ENCODE assay signal across 13 mouse cellular contexts in the genomic region with DNA sequence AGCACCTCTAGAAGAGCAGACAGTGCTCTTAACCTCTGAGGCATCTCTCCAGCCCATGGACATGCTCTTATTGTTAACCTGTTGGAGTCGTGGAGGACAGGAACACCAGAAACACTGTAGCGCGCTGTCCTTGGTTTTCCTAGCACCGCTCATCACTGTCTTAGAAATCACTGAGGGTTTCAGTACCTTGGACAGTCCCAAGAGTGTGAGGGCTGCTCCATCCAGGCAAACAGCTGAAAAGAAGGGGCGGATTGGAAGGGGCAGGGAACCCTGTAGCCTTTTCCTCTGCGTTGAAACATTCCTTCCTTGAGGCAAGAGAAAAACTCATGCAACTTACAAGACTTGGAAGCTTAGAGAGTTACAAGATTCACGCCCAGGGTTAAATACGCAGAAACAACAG.
DNase-seq lines count a peak whose midpoint lies in the region; ATAC-seq and TF ChIP-seq lines count a peak whose summit lies in the region.
"Had no signal": no experiment of that assay in that cellular context is flagged by ENCODE, and none has a peak within 500 bp of the region (broad histone marks: within the 10 kb centered on the region; RNA-seq: fewer than 3 reads in every experiment).

No protein-coding gene starts in this region.

- no peak for TF ChIP-seq CTCF in forebrain, postnatal 0 days (IDR thresholded peaks at IDR 0.05; ENCODE audit: low read depth)

- H3K4me1 ChIP-seq in forebrain, embryonic 14.5 days (ENCODE audit: control insufficient read depth, insufficient read depth, low read length), result no peaks in the 10 kb centered on the region; the same call in 1 of the 2 replicates
- no peaks in the 10 kb centered on the region for H3K4me1 ChIP-seq in forebrain, postnatal 0 days (ENCODE audit: insufficient read depth)

- ATAC-seq in forebrain, embryonic 14.5 days, result no peak
- ATAC-seq in forebrain, postnatal 0 days, result no peak

- no peak overlapping the region for H3K9ac ChIP-seq in forebrain, embryonic 14.5 days (ENCODE audit: low read length)
- H3K9ac ChIP-seq in forebrain, postnatal 0 days, result no peak overlapping the region
- H3K9ac ChIP-seq: hindbrain, embryonic 15.5 days; neural tube, embryonic 13.5 days had no signal

- no peaks in the 10 kb centered on the region for H3K27me3 ChIP-seq in forebrain, embryonic 14.5 days (replicated peaks; ENCODE audit: control insufficient read depth, insufficient read depth, low read length)
- no peaks in the 10 kb centered on the region; the same call in 1 of the 2 replicates for H3K27me3 ChIP-seq in forebrain, postnatal 0 days (ENCODE audit: insufficient read depth, low read length)
- H3K27me3 ChIP-seq: hindbrain, embryonic 15.5 days had no signal

- H3K27ac ChIP-seq in forebrain, embryonic 14.5 days (ENCODE audit: low read depth, low read length), result no peak overlapping the region
- no peak overlapping the region for H3K27ac ChIP-seq in forebrain, postnatal 0 days (ENCODE audit: low read depth, low read length)
- H3K27ac ChIP-seq: hindbrain, embryonic 15.5 days; macrophage; neural tube, embryonic 13.5 days had no signal

- 11% methylated on average over 8 of the region's 8 CpGs for WGBS in forebrain, embryonic 14.5 days
- 23% methylated on average over 8 of the region's 8 CpGs for WGBS in forebrain, postnatal 0 days

- peak; percentile 22 for DNase-seq in forebrain, embryonic 14.5 days (ENCODE audit: low spot score)
- DNase-seq in forebrain, postnatal 0 days, result no peak
- peak; percentile 35 for DNase-seq in lung, postnatal 10 days
- no peak for DNase-seq in lung, adult 18-20 months
- DNase-seq in embryo, embryonic 9.5 days (ENCODE audit: extremely low spot score), result peak; percentile 54
- DNase-seq in testis, postnatal 10 days (ENCODE audit: low spot score), result peak; percentile 55
- DNase-seq in gastrocnemius, adult 8-10 months (ENCODE audit: low spot score in 2 of 2), result no peak
- no peak for DNase-seq in thymus, postnatal 36 days
- DNase-seq: adrenal gland, postnatal 36 days; gastrocnemius, postnatal 14 days had no signal

- no peak overlapping the region for H3K4me3 ChIP-seq in forebrain, embryonic 14.5 days (ENCODE audit: low read depth, low read length)
- no peak overlapping the region for H3K4me3 ChIP-seq in forebrain, postnatal 0 days (ENCODE audit: low read depth, low read length)
- H3K4me3 ChIP-seq: hindbrain, embryonic 15.5 days; neural tube, embryonic 13.5 days had no signal

- no peak overlapping the region for H3K4me2 ChIP-seq in forebrain, embryonic 14.5 days (ENCODE audit: low read length)
- no peak overlapping the region for H3K4me2 ChIP-seq in forebrain, postnatal 0 days (ENCODE audit: low read depth)
- H3K4me2 ChIP-seq: hindbrain, embryonic 15.5 days; neural tube, embryonic 13.5 days had no signal

- no peaks in the 10 kb centered on the region for H3K9me3 ChIP-seq in forebrain, embryonic 14.5 days (replicated peaks; ENCODE audit: control insufficient read depth, low read length)
- no peaks in the 10 kb centered on the region for H3K9me3 ChIP-seq in forebrain, postnatal 0 days (ENCODE audit: low read length)
- H3K9me3 ChIP-seq: hindbrain, embryonic 15.5 days; neural tube, embryonic 13.5 days had no signal

- H3K36me3 ChIP-seq in forebrain, embryonic 14.5 days (ENCODE audit: control insufficient read depth, insufficient read depth, low read length), result no peaks in the 10 kb centered on the region
- H3K36me3 ChIP-seq in forebrain, postnatal 0 days (ENCODE audit: insufficient read depth), result no peaks in the 10 kb centered on the region
- H3K36me3 ChIP-seq: hindbrain, embryonic 15.5 days; neural tube, embryonic 13.5 days had no signal

Comparison
In these comparisons a context has a peak if more than half of its experiments do, and no peak if none do; other contexts are left out.
1. DNase-seq: peak in forebrain, embryonic 14.5 days (single experiment), lung, postnatal 10 days (single experiment), embryo, embryonic 9.5 days (single experiment) and testis, postnatal 10 days (single experiment); none in forebrain, postnatal 0 days (single experiment), lung, adult 18-20 months (0 of 2), gastrocnemius, adult 8-10 months (0 of 2) and thymus, postnatal 36 days (0 of 2).